Mouse (Mus musculus) left cerebral cortex, adult 2 months (tissue): ENCODE results near the gene AC161166.1. TPM values are rescaled to one million over a fixed set of nuclear protein-coding genes. Genes with fewer than 3 reads are reported as not detected.

ENCODE experiments used
- DNase-seq, 2 experiments: peaks; one replicate each; pipeline ENCODE4 v3.0.0; 2021 to 2022; ENCODE audit warnings: low spot score in 2 of 2, mixed read lengths in 1 of 2; ENCODE audit errors: extremely low spot score in 1 of 2
- H3K27ac ChIP-seq: fragments of 200-600 bp; 2 replicates; pipeline ENCODE4 v1.8.1; 2022
- H3K4me3 ChIP-seq: fragments of 200-600 bp; 2 replicates; pipeline ENCODE4 v1.8.1; 2022
- CTCF ChIP-seq: fragments of 200-600 bp; IDR thresholded peaks from 2 replicates; pipeline ENCODE4 v1.8.1; 2022; ENCODE audit warnings: antibody characterized with exemption, mild to moderate bottlenecking, moderate library complexity
- intact Hi-C: fragments of 180-260 bp; cut with DNase I; formaldehyde crosslinking; loops from one replicate; pipeline ENCODE4 v1.15.1; 2025
- long read RNA-seq, 2 experiments: library from polyadenylated mRNA; stranded (forward); transcript quantifications; one replicate each; pipeline ENCODE4 v2.0.0; 2021; ENCODE audit warnings: borderline mapping rate in 2 of 2
- total RNA-seq, 2 experiments: library from RNA; stranded (reverse); gene quantifications; 2 replicates each; pipeline ENCODE4 v1.2.3; 2021

Gene AC161166.1
- total RNA-seq, result not detected
- long read RNA-seq, experiment 1, partial matches to known transcripts, result 0 of 2 reads
- long read RNA-seq, experiment 1, other reads (novel, unspliced or antisense), result 0 of 2 reads
- long read RNA-seq, experiment 2, result 0 reads

DNA sequence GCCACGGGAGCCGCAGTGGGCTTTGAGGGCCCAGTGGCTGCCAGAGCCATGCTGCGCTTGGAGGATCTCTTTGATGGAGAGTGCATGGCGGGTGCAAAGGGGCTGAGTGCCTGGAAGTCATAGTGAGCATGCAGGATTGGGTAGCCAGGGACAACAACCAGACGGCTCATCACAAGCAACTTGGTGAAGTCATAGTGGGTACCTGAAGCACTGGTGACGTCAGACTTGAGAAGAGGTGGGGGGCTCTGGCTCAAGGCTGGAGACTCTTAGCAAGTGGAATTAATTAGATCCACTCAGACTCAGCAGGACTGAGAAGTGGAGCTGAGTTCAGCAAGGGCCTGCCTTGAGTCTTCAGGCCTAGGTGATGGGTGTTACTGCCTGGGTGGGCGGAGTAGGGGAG is at the start of gene AC161166.1:
TSS of gene AC161166.1 (minus strand) at position 101 of the 400 bp plus-strand sequence.
- TF ChIP-seq CTCF, result no peak
- intact Hi-C loops, result no loop called here

GRCm38 (mm10) chr7:24561450-24561849 is 49.2 kb upstream of the AC161166.1 start:
- H3K4me3 ChIP-seq, result no peak overlapping the region
- DNase-seq, result no peak
- intact Hi-C loops, result no loop called here
- no peak overlapping the region for H3K27ac ChIP-seq
- no peak for TF ChIP-seq CTCF

More for the DNA sequence above, at the start of gene AC161166.1:
- no peak for DNase-seq
- no peak within 1 kb of the TSS for H3K4me3 ChIP-seq
- no peak within 1 kb of the TSS for H3K27ac ChIP-seq

DNA sequence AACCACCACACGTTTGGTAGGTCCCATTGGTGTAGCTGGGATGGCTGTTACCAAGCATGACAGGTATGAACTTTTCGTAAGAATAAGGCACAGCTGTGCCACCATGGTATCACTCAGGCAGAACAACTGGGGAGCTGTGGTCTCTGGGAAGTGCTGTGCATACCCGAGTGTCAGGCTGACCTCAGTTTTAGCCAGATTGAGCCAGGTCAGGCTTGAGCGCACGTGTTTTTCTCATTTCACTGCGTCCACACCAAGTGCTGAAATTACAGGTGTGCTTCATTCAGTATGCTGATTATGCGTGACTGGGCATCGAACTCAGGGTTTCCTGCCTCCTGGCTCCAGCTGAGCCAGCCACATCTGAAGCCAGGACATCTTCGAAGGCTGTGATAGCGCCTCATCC is 43.5 kb upstream of the AC161166.1 start:
- no peak overlapping the region for H3K4me3 ChIP-seq
- intact Hi-C loops, result no loop called here
- no peak for DNase-seq
- no peak for TF ChIP-seq CTCF
- H3K27ac ChIP-seq, result no peak overlapping the region

GRCm38 (mm10) chr7:24551985-24552759 is 39.9 kb upstream of the AC161166.1 start:
- no peak for DNase-seq
- Histone ChIP-seq H3K27ac (no peak overlapping the region), H3K4me3 (no peak overlapping the region)
- intact Hi-C loops, result no loop called here
- TF ChIP-seq CTCF, result no peak

DNA sequence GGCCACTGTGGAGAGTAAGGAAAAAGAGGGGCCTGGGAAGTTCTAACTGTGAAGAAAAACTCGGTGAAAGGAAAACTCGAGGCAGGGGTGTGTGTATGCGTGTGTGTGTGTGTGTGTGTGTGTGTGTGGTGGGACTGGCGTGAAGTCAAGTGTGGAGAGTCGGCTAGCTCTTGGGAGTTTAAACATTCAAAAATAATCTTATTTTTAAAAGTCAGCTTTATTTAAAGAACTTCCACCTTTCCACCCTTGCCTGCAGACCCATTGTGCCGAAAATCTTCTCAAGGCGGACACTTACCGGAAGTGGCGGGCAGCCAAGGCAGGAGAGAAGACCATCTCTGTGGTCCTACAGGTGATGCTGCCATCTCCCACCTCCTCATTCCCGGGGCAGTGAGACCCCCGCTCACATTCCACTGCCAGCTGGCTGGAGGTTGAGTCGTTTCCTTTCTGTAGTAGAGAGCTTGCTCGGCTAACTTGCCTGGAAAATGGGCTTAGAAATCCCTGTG is 35.3 kb upstream of the AC161166.1 start:
- no peak for DNase-seq
- Histone ChIP-seq H3K27ac (no peak overlapping the region), H3K4me3 (peak overlapping the region; percentile 66)
- no peak for TF ChIP-seq CTCF
- intact Hi-C loops, result loop anchor here (1.0 to 10.0 kb wide), 2 partner anchors 17 to 117 kb away; partner anchors contain the start of gene Irgq

DNA sequence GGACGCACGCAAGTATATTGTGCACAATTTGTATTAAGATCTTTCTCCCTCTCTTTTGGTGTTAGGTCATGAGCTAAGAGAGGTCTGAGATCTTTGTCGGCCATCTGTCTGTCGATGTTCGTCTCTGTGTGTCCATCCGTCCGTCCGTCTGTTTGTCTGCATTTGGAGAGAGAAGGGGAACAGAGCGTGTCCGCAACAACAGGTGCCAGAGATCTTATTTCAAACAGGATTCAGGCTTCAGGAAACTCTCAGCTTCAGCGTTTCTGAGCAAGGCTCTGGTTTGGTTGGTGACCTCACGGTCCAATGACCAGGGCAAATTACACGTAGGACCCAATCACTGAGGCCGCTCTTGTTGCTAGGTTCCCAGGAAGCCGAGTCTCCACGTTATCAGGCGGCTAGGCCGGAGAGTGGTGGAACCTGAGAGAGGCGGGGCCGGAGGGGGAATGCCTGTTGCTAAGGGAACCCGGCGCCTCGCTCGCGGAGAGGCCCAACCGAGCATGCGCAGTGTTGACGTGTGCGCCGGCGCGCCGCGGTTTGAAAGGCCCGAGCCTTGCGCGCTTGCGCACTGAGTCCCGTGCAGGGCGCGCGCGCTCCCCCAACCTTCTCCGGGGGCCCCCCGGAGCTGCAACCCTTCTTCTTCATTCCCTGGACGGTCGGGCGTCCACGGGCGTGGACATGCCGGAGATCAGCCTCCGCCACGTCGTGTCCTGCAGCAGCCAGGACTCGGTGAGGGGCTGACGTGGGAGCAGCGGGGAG is 34.6 kb upstream of the AC161166.1 start:
- peak overlapping the region; percentile 66 for H3K4me3 ChIP-seq
- intact Hi-C loops, result loop anchor here (1.0 to 10.0 kb wide), 2 partner anchors 17 to 118 kb away; partner anchors contain the start of gene Irgq
- DNase-seq, result peak; percentile 98 to 99

DNA sequence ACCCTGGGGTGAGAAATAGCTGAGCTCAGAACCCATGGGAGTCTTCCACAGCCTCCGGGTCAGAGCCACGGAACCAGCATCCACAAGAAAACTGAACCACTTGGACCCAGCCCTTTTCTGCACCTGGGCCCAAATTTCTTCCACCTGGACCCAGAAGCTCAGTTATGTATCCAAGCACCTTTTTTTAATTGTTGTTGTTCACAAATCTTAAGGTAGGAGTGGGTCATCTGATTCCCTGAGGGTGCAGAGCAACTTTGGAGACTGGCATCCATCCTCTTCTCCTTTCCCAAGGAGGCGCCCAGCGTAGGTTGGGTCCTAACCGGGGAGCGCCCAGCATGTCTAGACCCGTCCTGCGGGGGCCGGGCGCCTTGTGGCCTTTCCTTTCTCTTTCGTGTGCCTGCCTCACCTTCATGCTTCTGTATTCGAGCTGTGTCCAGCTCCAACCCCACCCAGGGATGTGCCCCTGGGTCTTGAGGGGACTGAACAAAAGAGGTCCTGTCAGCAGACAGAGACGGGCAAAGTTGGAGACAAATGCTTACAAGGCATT is 33.9 kb upstream of the AC161166.1 start, which contains the start of the genes Pinlyp and Xrcc1:
TSS of gene Pinlyp (minus strand) at position 51 of the 547 bp plus-strand sequence.
TSS of gene Xrcc1 (plus strand) at position 222 of the 547 bp plus-strand sequence.
- no peak for TF ChIP-seq CTCF
- no peak for DNase-seq
- H3K4me3 ChIP-seq, result peak within 1 kb of the TSS; percentile 66
- intact Hi-C loops, result loop anchor here (10.0 kb wide), 1 partner anchor 119 kb away; no protein-coding TSS in a partner anchor
- peak within 1 kb of the TSS; percentile 84 for H3K27ac ChIP-seq

More for the DNA sequence above, 34.6 kb upstream of the AC161166.1 start:
- H3K27ac ChIP-seq, result peak overlapping the region; percentile 84
- TF ChIP-seq CTCF, result no peak

- peak; percentile 31 for TF ChIP-seq CTCF
- DNase-seq, result no peak
- Histone ChIP-seq H3K27ac (no peak overlapping the region), H3K4me3 (no peak overlapping the region)
- intact Hi-C loops, result loop anchor here (10.0 kb wide), 1 partner anchor 120 kb away; no protein-coding TSS in a partner anchor
Observed at GRCm38 (mm10) chr7:24544506-24544905, 32.3 kb upstream of the AC161166.1 start.

DNA sequence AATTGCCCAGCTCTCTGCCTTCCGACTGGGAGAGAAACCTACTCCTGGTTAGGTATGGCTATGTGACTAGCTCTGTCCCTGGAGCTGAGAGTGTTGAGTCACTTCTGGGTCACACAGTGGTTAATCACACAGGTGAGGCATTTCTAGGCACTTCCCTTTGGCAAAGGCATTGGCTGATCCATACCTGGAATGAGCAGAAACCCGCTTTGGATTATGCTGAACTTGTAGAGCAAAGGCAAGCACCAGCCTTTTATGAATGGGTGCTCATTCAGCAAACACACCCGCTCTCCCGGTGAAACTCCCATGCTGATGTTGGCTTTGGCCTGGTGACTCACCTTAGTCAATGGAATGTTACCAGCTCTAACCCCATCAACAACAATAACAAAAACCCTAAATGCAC is 27.4 kb upstream of the AC161166.1 start:
- TF ChIP-seq CTCF, result no peak
- intact Hi-C loops, result loop anchor here (10.0 kb wide), 1 partner anchor 125 kb away; no protein-coding TSS in a partner anchor
- no peak overlapping the region for H3K27ac ChIP-seq
- no peak overlapping the region for H3K4me3 ChIP-seq
- DNase-seq, result no peak

DNA sequence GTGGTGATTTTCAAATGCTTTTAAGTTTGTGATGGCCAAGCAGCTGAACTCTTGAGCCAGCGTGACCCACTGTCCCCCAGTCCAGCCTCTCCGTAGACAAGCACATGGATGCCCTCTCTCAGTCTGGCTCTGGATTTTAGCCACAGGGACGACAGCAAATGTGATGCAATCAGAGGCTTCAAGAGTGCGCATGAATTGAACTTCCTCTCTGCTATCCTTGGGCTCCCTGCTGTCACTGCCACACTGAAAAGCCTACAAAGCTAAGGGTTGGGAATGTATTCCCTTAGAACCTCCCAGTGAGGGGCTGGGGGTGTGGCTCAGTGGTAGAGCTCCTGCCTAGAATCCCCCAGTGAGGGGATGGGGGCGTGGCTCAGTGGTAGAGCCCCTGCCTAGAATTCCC is 26.4 kb upstream of the AC161166.1 start:
- intact Hi-C loops, result no loop called here
- no peak for TF ChIP-seq CTCF

GRCm38 (mm10) chr7:24538154-24538553 is 25.9 kb upstream of the AC161166.1 start:
- Histone ChIP-seq H3K4me3 (no peak overlapping the region), H3K27ac (no peak overlapping the region)
- peak; percentile 32 for TF ChIP-seq CTCF
- intact Hi-C loops, result no loop called here
- no peak for DNase-seq

More for the DNA sequence above, 26.4 kb upstream of the AC161166.1 start:
- no peak overlapping the region for H3K4me3 ChIP-seq
- no peak for DNase-seq
- H3K27ac ChIP-seq, result no peak overlapping the region
